Mouse (Mus musculus): ENCODE measurements around the gene Jak1. TPM values are rescaled to one million over a fixed set of nuclear protein-coding genes. Genes with fewer than 3 reads are reported as not detected.

Gene Jak1
- polyA plus RNA-seq, 1 experiment from 2014 or later: 106 TPM

GRCm38 (mm10) chr4:101176123-101176522, 89.0 kb downstream of the Jak1 start:
- H3K4me3 ChIP-seq (ENCODE audit: inconsistent target): no peak overlapping the region
- H3K79me2 ChIP-seq (ENCODE audit: inconsistent target): no peaks in the 10 kb centered on the region
- H3K27ac ChIP-seq: no peak overlapping the region
- 97% methylated on average over 6 of the region's 6 CpGs for WGBS (ENCODE audit: missing documents)
- peaks cover 60% of the 10 kb centered on the region for H3K36me3 ChIP-seq (ENCODE audit: inconsistent target)

DNA sequence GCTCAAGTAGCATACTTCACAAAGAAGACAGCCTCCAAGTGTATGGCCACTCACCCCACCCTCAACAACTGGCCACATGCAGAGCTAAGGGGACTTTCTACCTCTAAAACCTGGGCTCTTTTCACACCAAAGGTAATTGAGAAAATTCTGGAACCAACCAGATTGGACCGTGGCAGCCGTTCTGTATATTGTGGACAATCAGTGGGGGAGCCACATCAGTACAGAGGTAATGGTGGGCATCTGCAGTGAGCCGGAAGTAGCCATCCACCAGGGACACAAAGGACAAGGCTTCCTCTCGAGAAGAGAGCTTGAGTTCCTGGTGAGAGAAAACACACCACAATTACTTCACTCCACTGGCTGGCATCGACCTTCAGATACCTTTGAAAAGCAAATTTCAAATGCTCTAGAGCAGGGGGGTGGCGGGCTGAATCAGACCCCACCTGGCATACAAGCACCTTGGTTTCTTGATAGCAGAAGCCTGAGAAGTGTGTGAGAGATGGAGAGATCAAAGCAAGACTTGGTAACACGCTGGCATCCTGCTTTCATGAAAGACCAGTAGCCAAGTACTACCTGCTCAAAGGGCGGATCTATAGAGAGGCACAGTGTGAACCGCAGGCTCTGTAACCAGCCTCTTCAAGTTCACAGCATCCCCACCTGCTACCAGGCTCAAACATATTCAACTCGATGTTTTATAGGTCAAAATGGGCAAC, 90.0 kb downstream of the Jak1 start:
- Histone ChIP-seq H3K79me2 (ENCODE audit: inconsistent target) (no peaks in the 10 kb centered on the region), H3K4me3 (ENCODE audit: inconsistent target) (no peak overlapping the region), H3K27ac (no peak overlapping the region), H3K36me3 (ENCODE audit: inconsistent target) (peaks cover 55% of the 10 kb centered on the region)
- 83% methylated on average over 9 of the region's 10 CpGs for WGBS (ENCODE audit: missing documents)

DNA sequence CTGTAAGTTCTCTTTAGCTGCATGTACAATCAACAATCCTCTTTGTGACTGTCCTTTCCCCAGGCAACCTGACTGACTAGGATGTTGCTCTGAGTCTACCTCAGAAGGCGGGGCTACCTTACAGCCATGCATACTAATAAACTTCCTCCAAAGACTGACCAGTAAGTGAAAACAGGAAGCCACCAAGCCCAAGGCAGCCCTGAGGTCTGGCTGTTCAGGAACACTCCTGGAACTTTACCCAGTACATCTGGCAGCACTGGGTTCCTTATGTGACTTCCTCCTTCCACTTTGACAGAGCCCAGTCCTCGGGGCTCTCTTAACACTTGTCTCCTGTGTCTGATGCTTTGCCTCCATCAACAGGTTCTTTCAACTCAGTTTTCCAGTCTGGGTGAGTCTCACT, 92.3 kb downstream of the Jak1 start:
- no peak overlapping the region for H3K4me3 ChIP-seq (ENCODE audit: inconsistent target)
- no peaks in the 10 kb centered on the region for H3K79me2 ChIP-seq (ENCODE audit: inconsistent target)
- peak overlapping the region; percentile 27 for H3K27ac ChIP-seq
- WGBS (ENCODE audit: missing documents): 8% methylated on average over 2 of the region's 2 CpGs
- H3K36me3 ChIP-seq (ENCODE audit: inconsistent target): peaks cover 39% of the 10 kb centered on the region

DNA sequence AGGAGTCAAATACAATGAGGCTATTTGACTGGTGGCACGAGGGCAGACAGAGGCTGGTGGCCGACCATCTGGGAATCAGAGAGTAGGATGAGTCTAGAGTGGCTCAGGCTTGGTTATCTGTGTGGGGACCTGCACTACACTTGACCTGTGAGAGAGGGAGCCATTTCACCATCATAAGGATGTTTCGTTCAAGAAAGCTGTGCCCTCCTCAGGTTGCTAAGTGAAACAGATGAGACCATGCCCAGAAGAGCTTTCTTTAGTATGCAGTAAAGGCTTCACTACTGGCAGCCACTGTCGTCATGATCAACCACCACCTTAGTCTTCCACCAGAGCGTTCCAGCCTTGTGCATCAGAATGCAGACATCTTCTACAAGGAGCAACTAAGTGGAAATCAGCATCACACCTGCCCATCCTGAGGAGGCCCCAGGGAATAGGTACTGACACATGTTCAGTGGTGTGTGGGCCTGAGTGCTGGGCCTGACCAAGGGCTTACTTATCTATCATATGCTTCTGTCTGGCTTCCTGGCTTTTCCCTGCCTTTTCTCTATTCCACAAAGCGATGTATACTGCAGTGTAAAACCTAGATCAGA, 96.8 kb downstream of the Jak1 start:
- Histone ChIP-seq H3K79me2 (ENCODE audit: inconsistent target) (no peaks in the 10 kb centered on the region), H3K4me3 (ENCODE audit: inconsistent target) (no peak overlapping the region), H3K27ac (no peak overlapping the region), H3K36me3 (ENCODE audit: inconsistent target) (peaks cover 44% of the 10 kb centered on the region)
- 60% methylated on average over 6 of the region's 6 CpGs for WGBS (ENCODE audit: missing documents)

DNA sequence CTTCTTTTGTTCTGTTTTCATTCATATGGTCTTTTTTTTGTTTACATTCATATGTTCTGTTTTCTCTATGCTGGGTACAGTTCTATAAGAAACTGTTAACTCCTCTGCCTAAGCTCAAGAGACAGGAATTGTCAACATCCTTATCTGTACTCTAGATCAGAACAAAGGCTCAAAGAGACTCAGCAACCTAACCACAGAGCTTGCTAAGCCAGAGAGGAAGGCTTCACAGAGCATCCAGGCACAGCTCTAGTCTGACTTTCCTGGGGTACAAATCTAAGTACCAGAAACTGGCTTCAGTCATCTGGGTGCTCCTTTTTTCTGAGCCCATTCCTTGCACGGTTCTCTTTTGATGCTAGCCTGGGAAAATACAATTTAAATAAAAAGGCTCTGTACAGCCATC, 97.3 kb downstream of the Jak1 start:
- H3K27ac ChIP-seq: no peak overlapping the region
- WGBS (ENCODE audit: missing documents): 88% methylated on average over 1 of the region's 1 CpGs

GRCm38 (mm10) chr4:101165776-101166175, 99.3 kb downstream of the Jak1 start:
- Histone ChIP-seq H3K79me2 (ENCODE audit: inconsistent target) (no peaks in the 10 kb centered on the region), H3K4me3 (ENCODE audit: inconsistent target) (no peak overlapping the region), H3K27ac (no peak overlapping the region), H3K36me3 (ENCODE audit: inconsistent target) (peaks cover 63% of the 10 kb centered on the region)
- WGBS (ENCODE audit: missing documents): 82% methylated on average over 4 of the region's 4 CpGs

More for the DNA sequence above, 97.3 kb downstream of the Jak1 start:
- H3K36me3 ChIP-seq (ENCODE audit: inconsistent target): peaks cover 49% of the 10 kb centered on the region
- H3K79me2 ChIP-seq (ENCODE audit: inconsistent target): no peaks in the 10 kb centered on the region
- no peak overlapping the region for H3K4me3 ChIP-seq (ENCODE audit: inconsistent target)

DNA sequence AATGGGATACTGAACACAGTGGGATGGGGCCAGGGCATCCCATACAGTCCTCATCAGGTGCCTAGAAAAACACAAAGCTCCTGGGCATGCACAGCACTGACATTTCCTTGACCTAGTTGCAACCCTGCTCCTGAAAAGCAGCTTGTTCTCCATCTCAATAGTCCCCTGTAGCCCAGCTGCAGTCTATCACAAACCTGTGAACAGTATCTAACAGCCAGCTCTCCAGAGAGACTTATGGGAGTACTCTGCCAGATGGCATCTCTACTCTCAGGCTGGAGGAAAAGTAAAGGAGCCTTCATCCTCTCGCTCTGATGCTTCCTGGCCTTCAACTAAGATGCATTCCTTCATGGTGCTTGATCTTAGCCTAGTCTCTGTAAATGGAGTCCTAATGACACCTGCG, 100.4 kb downstream of the Jak1 start:
- Histone ChIP-seq H3K4me3 (ENCODE audit: inconsistent target) (no peak overlapping the region), H3K79me2 (ENCODE audit: inconsistent target) (no peaks in the 10 kb centered on the region), H3K27ac (no peak overlapping the region), H3K36me3 (ENCODE audit: inconsistent target) (peaks cover 73% of the 10 kb centered on the region)
- 100% methylated on average over 2 of the region's 2 CpGs for WGBS (ENCODE audit: missing documents)

GRCm38 (mm10) chr4:101164189-101164588, 100.9 kb downstream of the Jak1 start:
- Histone ChIP-seq H3K4me3 (ENCODE audit: inconsistent target) (no peak overlapping the region), H3K79me2 (ENCODE audit: inconsistent target) (no peaks in the 10 kb centered on the region), H3K36me3 (ENCODE audit: inconsistent target) (peaks cover 73% of the 10 kb centered on the region), H3K27ac (no peak overlapping the region)
- WGBS (ENCODE audit: missing documents): 95% methylated on average over 2 of the region's 2 CpGs

GRCm38 (mm10) chr4:101160821-101161220, 104.3 kb downstream of the Jak1 start:
- Histone ChIP-seq H3K79me2 (ENCODE audit: inconsistent target) (no peaks in the 10 kb centered on the region), H3K27ac (no peak overlapping the region), H3K4me3 (ENCODE audit: inconsistent target) (no peak overlapping the region), H3K36me3 (ENCODE audit: inconsistent target) (peaks cover 90% of the 10 kb centered on the region)
- 100% methylated on average over 1 of the region's 1 CpGs for WGBS (ENCODE audit: missing documents)

DNA sequence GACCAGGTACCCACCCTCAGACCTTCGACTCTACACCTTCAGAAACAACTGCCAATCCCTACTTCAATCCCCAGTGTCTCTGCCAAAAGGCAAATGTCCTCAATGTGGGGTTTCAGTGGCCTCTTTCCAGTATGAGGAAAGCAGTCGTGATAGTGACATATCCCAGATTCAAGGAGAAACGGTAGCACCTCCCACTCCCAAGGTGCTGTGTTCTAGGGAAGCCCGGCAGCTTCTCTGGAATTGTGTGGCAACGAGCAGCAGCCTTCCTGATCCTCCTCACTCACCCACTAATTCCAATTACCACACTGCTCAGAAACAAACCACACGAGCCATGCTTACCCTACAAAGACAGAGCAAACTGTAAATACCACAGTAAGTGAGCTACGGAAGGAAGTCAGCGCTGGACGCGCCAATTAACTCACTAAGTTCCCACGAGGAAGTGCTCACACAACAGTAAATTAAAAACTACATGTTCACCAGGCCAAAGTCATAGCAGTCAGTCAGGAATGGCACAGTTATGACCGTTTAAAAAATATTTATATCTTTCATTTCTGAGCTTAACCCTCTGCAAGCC, 105.8 kb downstream of the Jak1 start:
- H3K4me3 ChIP-seq (ENCODE audit: inconsistent target): no peak overlapping the region
- WGBS (ENCODE audit: missing documents): 19% methylated on average over 12 of the region's 12 CpGs
- peaks cover 76% of the 10 kb centered on the region for H3K36me3 ChIP-seq (ENCODE audit: inconsistent target)
- H3K79me2 ChIP-seq (ENCODE audit: inconsistent target): no peaks in the 10 kb centered on the region
- no peak overlapping the region for H3K27ac ChIP-seq

DNA sequence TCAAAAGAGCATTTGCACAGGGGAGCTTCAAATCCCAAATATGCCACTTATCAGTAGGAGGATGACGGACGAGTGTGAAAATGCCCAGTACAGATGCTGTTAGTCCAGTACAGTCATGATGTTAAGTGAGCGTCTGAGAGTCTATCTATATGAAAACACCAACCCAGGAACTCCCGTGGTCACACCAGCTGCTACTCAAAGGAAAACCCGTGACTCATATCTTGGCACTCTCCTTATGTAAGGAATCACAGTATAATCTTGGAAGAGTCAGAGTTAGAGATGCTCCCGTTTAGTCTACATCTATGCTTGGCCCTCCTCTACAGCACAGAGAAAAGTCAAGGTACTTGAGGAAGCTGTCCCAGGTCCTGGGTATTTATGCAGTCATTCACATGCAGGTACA, 106.8 kb downstream of the Jak1 start:
- H3K36me3 ChIP-seq (ENCODE audit: inconsistent target): peaks cover 76% of the 10 kb centered on the region
- no peak overlapping the region for H3K27ac ChIP-seq
- H3K79me2 ChIP-seq (ENCODE audit: inconsistent target): no peaks in the 10 kb centered on the region
- 76% methylated on average over 6 of the region's 6 CpGs for whole genome bisulfite sequencing (ENCODE audit: missing documents)
- no peak overlapping the region for H3K4me3 ChIP-seq (ENCODE audit: inconsistent target)

DNA sequence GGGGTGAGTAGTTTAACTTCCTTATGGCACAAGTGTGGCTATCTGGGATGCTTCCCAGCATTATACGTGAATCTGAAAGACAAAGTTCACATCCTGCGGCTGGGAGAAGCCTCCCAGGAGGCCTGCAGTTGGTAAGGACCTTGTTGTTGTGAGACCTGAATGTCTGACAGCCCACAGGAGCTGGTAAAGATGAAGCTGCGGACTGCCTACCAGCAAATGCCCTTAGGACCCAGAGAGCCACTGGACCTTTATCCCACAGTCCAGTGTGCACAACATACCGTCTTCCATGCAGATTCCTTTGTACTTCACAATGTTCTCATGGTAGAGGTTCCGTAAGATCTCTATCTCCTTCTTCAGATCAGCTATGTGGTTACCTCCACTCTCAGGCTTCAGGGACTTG, 107.6 kb downstream of the Jak1 start:
- Histone ChIP-seq H3K4me3 (ENCODE audit: inconsistent target) (no peak overlapping the region), H3K79me2 (ENCODE audit: inconsistent target) (no peaks in the 10 kb centered on the region), H3K27ac (no peak overlapping the region), H3K36me3 (ENCODE audit: inconsistent target) (peaks cover 76% of the 10 kb centered on the region)
- WGBS (ENCODE audit: missing documents): 98% methylated on average over 5 of the region's 5 CpGs

- H3K4me3 ChIP-seq (ENCODE audit: inconsistent target): no peak overlapping the region
- H3K79me2 ChIP-seq (ENCODE audit: inconsistent target): no peaks in the 10 kb centered on the region
- peak overlapping the region; percentile 49 for H3K27ac ChIP-seq
- peaks cover 70% of the 10 kb centered on the region for H3K36me3 ChIP-seq (ENCODE audit: inconsistent target)
- 4% methylated on average over 4 of the region's 4 CpGs for WGBS (ENCODE audit: missing documents)
These were observed 109.5 kb downstream of the Jak1 start for GRCm38 (mm10) chr4:101155541-101155940.

- no peak overlapping the region for H3K4me3 ChIP-seq (ENCODE audit: inconsistent target)
- WGBS (ENCODE audit: missing documents): 91% methylated on average over 11 of the region's 11 CpGs
- H3K36me3 ChIP-seq (ENCODE audit: inconsistent target): peaks cover 16% of the 10 kb centered on the region
- no peaks in the 10 kb centered on the region for H3K79me2 ChIP-seq (ENCODE audit: inconsistent target)
- no peak overlapping the region for H3K27ac ChIP-seq
These were observed 118.0 kb downstream of the Jak1 start for GRCm38 (mm10) chr4:101146891-101147655.

Data from macrophage (primary cell).